Mouse (Mus musculus): Measurements from ENCODE around the gene Clstn3. TPM values are rescaled to one million over a fixed set of nuclear protein-coding genes. Genes with fewer than 3 reads are reported as not detected.
A peak's percentile ranks its signal among the peaks of the same experiment; 100 is the strongest.

The Clstn3 gene
- polyA plus RNA-seq, 1 experiment from 2014 or later, result 2.0 TPM

DNA sequence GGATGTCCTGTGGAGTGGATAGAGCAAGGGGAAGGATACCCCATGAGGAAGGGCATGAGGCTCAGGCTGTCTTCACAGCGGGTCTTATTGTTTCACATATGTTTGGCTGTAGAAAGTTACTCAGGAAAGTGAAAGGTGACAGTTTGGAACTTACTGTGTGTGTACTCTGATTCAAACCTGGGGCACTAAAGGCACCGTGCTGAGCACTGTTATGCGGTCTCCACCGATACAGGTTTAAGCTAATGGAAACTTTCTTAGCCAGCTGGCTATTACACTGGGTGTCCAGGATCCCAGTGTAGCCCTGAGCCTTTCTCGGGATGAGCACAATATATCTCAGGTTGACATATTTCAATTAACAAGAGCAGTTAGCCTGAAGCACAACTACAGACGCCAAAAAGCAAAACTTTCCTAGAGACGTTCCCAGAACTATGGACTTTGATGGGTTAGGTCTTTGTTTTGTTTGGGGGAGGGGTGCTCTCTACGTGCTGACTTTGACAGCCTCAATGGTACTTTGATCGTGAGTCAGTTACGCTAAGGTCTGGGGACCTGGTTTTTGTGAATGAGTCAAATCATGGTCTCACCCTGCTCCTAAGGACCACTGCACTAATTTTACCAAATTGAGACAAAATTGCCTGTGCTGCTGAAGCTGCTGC lies 35.4 kb upstream of the Clstn3 start:
- no peaks in the 10 kb centered on the region for H3K27me3 ChIP-seq (ENCODE audit: control insufficient read depth, insufficient read depth, low read depth, low read length)

DNA sequence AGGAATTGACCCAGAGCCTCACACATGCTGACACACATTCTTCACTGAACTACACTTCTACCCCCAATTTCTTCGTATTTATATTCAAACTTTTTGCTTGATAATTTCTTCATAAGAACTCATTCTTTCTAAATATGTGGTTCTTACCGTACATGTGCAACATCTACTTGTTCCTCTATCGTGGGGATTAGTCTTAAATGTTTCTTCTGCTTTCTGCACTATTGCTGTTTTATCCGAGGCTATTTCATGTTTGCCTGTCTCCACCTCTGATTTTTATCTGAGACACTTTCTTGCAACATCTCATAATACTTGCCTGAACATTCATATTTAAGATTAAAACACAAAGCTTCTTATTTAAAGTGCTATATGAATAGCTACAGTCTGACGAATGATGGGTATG lies 31.5 kb upstream of the Clstn3 start:
- WGBS, result 82% methylated on average over 5 of the region's 5 CpGs
- Histone ChIP-seq H3K4me3 (ENCODE audit: low read length) (no peak overlapping the region), H3K27me3 (ENCODE audit: control insufficient read depth, insufficient read depth, low read depth, low read length) (no peaks in the 10 kb centered on the region), H3K9ac (ENCODE audit: low read length) (no peak overlapping the region), H3K27ac (ENCODE audit: low read length) (no peak overlapping the region), H3K9me3 (ENCODE audit: control insufficient read depth, low read length) (no peaks in the 10 kb centered on the region), H3K36me3 (ENCODE audit: control insufficient read depth, insufficient read depth, low read length) (no peaks in the 10 kb centered on the region), H3K4me1 (replicated peaks; ENCODE audit: control insufficient read depth, insufficient read depth, low read length) (no peaks in the 10 kb centered on the region), H3K4me2 (ENCODE audit: low read depth, low read length) (no peak overlapping the region)
- no peak for ATAC-seq (ENCODE audit: low read depth)

More for the DNA sequence above, 35.4 kb upstream of the Clstn3 start:
- H3K4me1 ChIP-seq (replicated peaks; ENCODE audit: control insufficient read depth, insufficient read depth, low read length), result no peaks in the 10 kb centered on the region
- H3K4me2 ChIP-seq (ENCODE audit: low read depth, low read length), result no peak overlapping the region
- no peaks in the 10 kb centered on the region for H3K9me3 ChIP-seq (ENCODE audit: control insufficient read depth, low read length)
- no peak overlapping the region for H3K9ac ChIP-seq (ENCODE audit: low read length)
- H3K4me3 ChIP-seq (ENCODE audit: low read length), result no peak overlapping the region
- no peaks in the 10 kb centered on the region for H3K36me3 ChIP-seq (ENCODE audit: control insufficient read depth, insufficient read depth, low read length)
- no peak overlapping the region for H3K27ac ChIP-seq (ENCODE audit: low read length)
- ATAC-seq (ENCODE audit: low read depth), result no peak
- WGBS, result 36% methylated on average over 10 of the region's 10 CpGs

DNA sequence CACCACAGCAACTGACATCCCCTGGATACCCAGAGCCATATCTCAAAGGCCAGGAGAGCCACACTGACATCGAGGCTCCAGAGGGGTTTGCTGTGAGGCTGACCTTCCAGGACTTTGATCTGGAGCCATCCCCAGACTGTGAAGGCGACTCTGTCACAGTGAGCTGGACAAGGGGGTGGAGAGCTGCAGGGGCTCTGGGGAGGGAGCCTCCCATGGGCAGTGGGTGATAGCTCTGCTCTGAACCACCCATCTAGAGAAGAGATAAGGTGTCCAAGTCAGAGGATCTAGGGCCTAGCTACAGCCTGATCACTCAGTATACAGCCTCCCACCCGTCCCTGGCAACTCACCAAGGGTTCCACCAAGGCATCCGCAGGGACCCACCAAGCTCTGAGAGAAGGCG lies 29.3 kb upstream of the Clstn3 start:
- no peak overlapping the region for H3K27ac ChIP-seq (ENCODE audit: low read length)

DNA sequence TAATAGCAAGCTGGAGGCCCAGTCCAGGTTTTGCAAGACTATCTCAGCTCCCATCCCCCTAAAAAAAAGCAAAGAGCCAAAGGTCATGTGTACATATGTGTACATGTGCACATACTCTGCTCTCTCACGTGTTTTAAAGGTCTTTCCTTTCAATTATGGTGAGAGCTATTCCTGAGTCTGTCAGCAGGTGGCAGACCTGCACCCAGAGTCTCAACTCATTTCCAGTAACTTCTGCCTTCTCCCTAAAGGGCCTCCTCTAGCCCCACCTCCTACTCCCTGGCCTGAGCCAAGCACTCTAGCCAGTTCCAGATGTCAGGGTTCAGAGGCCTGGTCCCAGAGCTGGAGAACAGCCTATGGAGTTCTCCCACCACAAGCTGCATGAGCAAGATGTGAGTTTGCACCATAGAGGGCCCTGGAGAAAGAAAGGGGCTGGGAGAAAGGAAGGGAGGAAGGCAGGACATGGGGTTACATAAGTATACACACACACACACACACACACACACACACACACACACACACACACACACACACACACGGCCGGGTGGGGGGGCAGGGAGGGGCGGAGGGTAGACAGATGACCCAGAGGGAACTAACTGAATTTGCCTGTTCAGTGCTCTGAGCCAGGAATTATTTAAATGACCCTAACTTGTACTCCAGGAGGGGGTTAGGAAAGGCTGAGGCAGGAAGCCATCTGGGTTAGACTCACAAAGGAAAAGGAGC lies 28.4 kb upstream of the Clstn3 start, which contains the start of gene C1rl:
TSS of gene C1rl (plus strand) at position 272 of the 720 bp plus-strand sequence.
- H3K4me3 ChIP-seq (ENCODE audit: low read length), result no peak within 1 kb of the TSS
- H3K9me3 ChIP-seq (ENCODE audit: control insufficient read depth, low read length), result no peaks in the 10 kb centered on the region
- ATAC-seq (ENCODE audit: low read depth), result peak; percentile 97
- peak within 1 kb of the TSS; percentile 12; the same call in 1 of the 2 replicates for H3K27ac ChIP-seq (ENCODE audit: low read length)
- H3K4me2 ChIP-seq (ENCODE audit: low read depth, low read length), result no peak within 1 kb of the TSS
- no peaks in the 10 kb centered on the region for H3K4me1 ChIP-seq (replicated peaks; ENCODE audit: control insufficient read depth, insufficient read depth, low read length)
- H3K9ac ChIP-seq (ENCODE audit: low read length), result no peak within 1 kb of the TSS
- no peaks in the 10 kb centered on the region for H3K36me3 ChIP-seq (ENCODE audit: control insufficient read depth, insufficient read depth, low read length)
- 50% methylated on average over 2 of the region's 4 CpGs for WGBS
- H3K27me3 ChIP-seq (ENCODE audit: control insufficient read depth, insufficient read depth, low read depth, low read length), result no peaks in the 10 kb centered on the region

More for the DNA sequence above, 29.3 kb upstream of the Clstn3 start:
- no peaks in the 10 kb centered on the region for H3K9me3 ChIP-seq (ENCODE audit: control insufficient read depth, low read length)
- no peaks in the 10 kb centered on the region for H3K27me3 ChIP-seq (ENCODE audit: control insufficient read depth, insufficient read depth, low read depth, low read length)
- H3K4me3 ChIP-seq (ENCODE audit: low read length), result no peak overlapping the region
- H3K36me3 ChIP-seq (ENCODE audit: control insufficient read depth, insufficient read depth, low read length), result no peaks in the 10 kb centered on the region
- no peak overlapping the region for H3K4me2 ChIP-seq (ENCODE audit: low read depth, low read length)
- WGBS, result 67% methylated on average over 5 of the region's 5 CpGs
- no peak for ATAC-seq (ENCODE audit: low read depth)
- H3K9ac ChIP-seq (ENCODE audit: low read length), result no peak overlapping the region
- no peaks in the 10 kb centered on the region for H3K4me1 ChIP-seq (replicated peaks; ENCODE audit: control insufficient read depth, insufficient read depth, low read length)

DNA sequence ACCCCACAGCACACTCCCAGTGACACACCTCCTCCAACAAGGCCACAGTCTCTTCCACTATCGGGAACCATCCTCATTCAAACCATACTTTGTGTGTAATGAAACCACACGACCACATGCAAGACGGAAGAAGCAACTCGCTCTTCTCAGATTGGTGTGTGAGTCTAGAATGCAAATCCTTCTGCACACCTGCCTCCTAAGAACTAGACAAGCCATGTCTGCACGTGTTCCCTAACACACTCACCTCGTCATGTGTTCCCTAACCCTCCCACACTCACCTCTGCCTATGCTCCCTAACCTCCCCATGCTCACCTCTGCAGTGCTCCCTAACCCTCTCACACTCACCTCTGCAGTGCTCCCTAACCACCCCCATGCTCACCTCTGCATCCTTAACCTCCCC lies 26.8 kb upstream of the Clstn3 start:
- Histone ChIP-seq H3K4me1 (replicated peaks; ENCODE audit: control insufficient read depth, insufficient read depth, low read length) (no peaks in the 10 kb centered on the region), H3K36me3 (ENCODE audit: control insufficient read depth, insufficient read depth, low read length) (no peaks in the 10 kb centered on the region), H3K4me2 (ENCODE audit: low read depth, low read length) (no peak overlapping the region), H3K27ac (ENCODE audit: low read length) (no peak overlapping the region), H3K4me3 (ENCODE audit: low read length) (no peak overlapping the region), H3K9me3 (ENCODE audit: control insufficient read depth, low read length) (no peaks in the 10 kb centered on the region), H3K9ac (ENCODE audit: low read length) (no peak overlapping the region), H3K27me3 (ENCODE audit: control insufficient read depth, insufficient read depth, low read depth, low read length) (no peaks in the 10 kb centered on the region)
- WGBS, result 75% methylated on average over 6 of the region's 6 CpGs
- no peak for ATAC-seq (ENCODE audit: low read depth)

DNA sequence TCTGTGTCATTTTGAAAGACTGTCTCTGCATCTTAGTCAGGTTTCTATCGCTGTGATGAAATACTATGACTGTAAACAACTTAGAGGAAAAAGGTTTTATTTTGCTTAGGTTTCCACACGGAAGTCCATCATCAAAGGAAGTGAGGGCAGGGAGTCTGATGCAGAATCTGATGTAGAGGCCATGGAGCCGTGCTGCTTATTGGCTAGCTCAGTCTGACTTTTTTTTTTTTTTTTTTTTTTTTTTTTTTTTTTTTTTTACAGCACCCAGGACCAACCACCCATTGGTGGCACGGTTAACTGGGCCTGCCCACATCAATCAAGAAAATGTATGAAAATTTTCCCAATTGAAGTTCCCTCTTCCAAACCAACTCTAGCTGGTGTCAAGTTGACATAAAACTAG lies 24.4 kb upstream of the Clstn3 start:
- H3K9me3 ChIP-seq (ENCODE audit: control insufficient read depth, low read length), result no peaks in the 10 kb centered on the region
- H3K4me2 ChIP-seq (ENCODE audit: low read depth, low read length), result no peak overlapping the region
- no peaks in the 10 kb centered on the region for H3K36me3 ChIP-seq (ENCODE audit: control insufficient read depth, insufficient read depth, low read length)
- no peak overlapping the region for H3K4me3 ChIP-seq (ENCODE audit: low read length)
- no peak for ATAC-seq (ENCODE audit: low read depth)
- H3K9ac ChIP-seq (ENCODE audit: low read length), result no peak overlapping the region
- H3K4me1 ChIP-seq (replicated peaks; ENCODE audit: control insufficient read depth, insufficient read depth, low read length), result peaks cover 3% of the 10 kb centered on the region; the same call in 1 of the 2 replicates
- H3K27ac ChIP-seq (ENCODE audit: low read length), result no peak overlapping the region
- WGBS, result 74% methylated on average over 4 of the region's 4 CpGs
- no peaks in the 10 kb centered on the region for H3K27me3 ChIP-seq (ENCODE audit: control insufficient read depth, insufficient read depth, low read depth, low read length)

DNA sequence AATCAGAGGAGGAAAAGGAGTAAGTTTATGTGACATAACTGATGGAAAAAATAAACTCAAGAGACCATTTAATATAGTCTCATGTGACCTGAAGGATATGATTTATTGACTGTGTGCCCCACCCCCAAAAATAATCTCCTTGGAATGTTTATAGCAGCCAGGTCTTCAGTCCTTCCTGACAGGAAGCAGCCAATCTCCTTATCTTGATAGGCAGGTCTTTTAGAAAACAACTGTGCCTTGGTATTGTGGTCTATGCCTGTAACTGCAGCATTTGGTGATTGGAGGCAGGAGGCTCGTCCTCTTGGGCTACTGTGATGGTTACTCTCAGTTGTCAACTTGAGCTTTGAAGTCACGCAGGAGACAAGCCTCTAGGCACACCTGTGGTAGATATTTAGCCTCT lies 22.9 kb upstream of the Clstn3 start:
- H3K27ac ChIP-seq (ENCODE audit: low read length), result no peak overlapping the region
- H3K4me1 ChIP-seq (replicated peaks; ENCODE audit: control insufficient read depth, insufficient read depth, low read length), result peaks cover 3% of the 10 kb centered on the region; the same call in 1 of the 2 replicates
- no peak for ATAC-seq (ENCODE audit: low read depth)
- H3K27me3 ChIP-seq (ENCODE audit: control insufficient read depth, insufficient read depth, low read depth, low read length), result no peaks in the 10 kb centered on the region
- 34% methylated on average over 2 of the region's 2 CpGs for WGBS
- H3K36me3 ChIP-seq (ENCODE audit: control insufficient read depth, insufficient read depth, low read length), result no peaks in the 10 kb centered on the region
- H3K9me3 ChIP-seq (ENCODE audit: control insufficient read depth, low read length), result no peaks in the 10 kb centered on the region
- H3K4me2 ChIP-seq (ENCODE audit: low read depth, low read length), result no peak overlapping the region
- no peak overlapping the region for H3K9ac ChIP-seq (ENCODE audit: low read length)
- H3K4me3 ChIP-seq (ENCODE audit: low read length), result no peak overlapping the region

DNA sequence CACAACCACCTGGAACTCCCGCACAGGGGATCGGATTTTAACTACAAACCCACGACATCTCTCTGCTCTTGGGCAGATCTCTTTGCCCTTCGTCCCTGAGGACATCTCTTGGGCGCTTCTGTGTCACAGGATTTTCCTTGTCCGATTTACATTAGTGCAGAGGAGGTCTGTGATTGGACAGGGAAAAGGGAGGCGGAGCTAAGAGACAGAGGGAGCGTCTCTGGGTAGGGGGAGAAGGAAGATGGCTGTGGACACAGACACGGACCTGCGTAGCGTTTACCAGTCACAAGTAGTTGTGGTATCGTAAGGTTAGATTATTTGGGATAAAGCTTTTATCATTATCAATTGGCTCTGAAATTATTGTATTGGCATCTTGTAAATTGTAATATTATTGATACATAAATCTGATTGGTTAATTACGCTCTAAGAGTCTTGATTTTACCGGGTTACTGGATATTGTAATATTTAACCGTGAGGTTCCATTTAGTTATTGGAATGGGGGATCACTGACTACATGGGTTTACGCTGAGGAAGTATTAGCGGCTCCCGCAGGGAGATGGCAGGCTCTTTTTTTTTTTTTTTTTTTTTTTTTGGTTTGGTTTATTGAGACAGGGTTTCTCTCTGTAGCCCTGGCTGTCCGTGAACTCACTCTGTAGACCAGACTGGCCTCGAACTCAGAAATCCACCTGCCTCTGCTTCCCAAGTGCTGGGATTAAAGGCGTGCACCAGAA lies 21.0 kb upstream of the Clstn3 start:
- 33% methylated on average over 21 of the region's 21 CpGs for WGBS
- peak; percentile 56; the same call in 1 of the 2 replicates for ATAC-seq (ENCODE audit: low read depth)
- Histone ChIP-seq H3K36me3 (ENCODE audit: control insufficient read depth, insufficient read depth, low read length) (no peaks in the 10 kb centered on the region), H3K4me2 (ENCODE audit: low read depth, low read length) (peak overlapping the region; percentile 31), H3K27ac (ENCODE audit: low read length) (no peak overlapping the region), H3K9ac (ENCODE audit: low read length) (no peak overlapping the region), H3K4me1 (replicated peaks; ENCODE audit: control insufficient read depth, insufficient read depth, low read length) (peaks cover 3% of the 10 kb centered on the region; the same call in 1 of the 2 replicates), H3K9me3 (ENCODE audit: control insufficient read depth, low read length) (no peaks in the 10 kb centered on the region), H3K27me3 (ENCODE audit: control insufficient read depth, insufficient read depth, low read depth, low read length) (no peaks in the 10 kb centered on the region), H3K4me3 (ENCODE audit: low read length) (peak overlapping the region; percentile 16; the same call in 1 of the 2 replicates)

DNA sequence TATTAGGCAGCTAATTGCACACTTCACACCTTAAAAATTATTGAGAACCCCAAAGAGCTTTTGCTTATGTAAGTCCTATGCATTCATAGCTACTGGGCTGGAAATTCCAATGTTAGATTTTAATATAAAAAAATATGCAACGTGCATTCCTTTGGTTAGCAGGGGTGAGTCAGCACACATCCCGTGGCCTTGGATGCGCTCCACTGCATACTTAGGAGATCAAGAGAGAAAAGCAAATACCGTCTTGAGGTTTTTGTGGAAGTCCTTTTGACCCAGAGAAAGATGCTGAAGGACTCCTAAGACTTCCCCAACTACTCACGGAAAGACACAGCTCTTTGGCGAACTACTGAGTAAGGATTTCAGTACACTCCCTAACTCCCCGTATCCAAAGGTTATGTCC lies 20.3 kb upstream of the Clstn3 start:
- H3K4me2 ChIP-seq (ENCODE audit: low read depth, low read length), result no peak overlapping the region
- WGBS, result 60% methylated on average over 7 of the region's 7 CpGs
- no peaks in the 10 kb centered on the region for H3K27me3 ChIP-seq (ENCODE audit: control insufficient read depth, insufficient read depth, low read depth, low read length)
- no peak overlapping the region for H3K4me3 ChIP-seq (ENCODE audit: low read length)
- no peak overlapping the region for H3K27ac ChIP-seq (ENCODE audit: low read length)
- no peaks in the 10 kb centered on the region for H3K9me3 ChIP-seq (ENCODE audit: control insufficient read depth, low read length)
- peaks cover 3% of the 10 kb centered on the region; the same call in 1 of the 2 replicates for H3K4me1 ChIP-seq (replicated peaks; ENCODE audit: control insufficient read depth, insufficient read depth, low read length)
- H3K9ac ChIP-seq (ENCODE audit: low read length), result no peak overlapping the region
- no peak for ATAC-seq (ENCODE audit: low read depth)
- no peaks in the 10 kb centered on the region for H3K36me3 ChIP-seq (ENCODE audit: control insufficient read depth, insufficient read depth, low read length)
